Mouse (Mus musculus): ENCODE measurements around the gene Tmem192. TPM values are rescaled to one million over a fixed set of nuclear protein-coding genes. Genes with fewer than 3 reads are reported as not detected.

Tmem192 gene
- polyA plus RNA-seq, 1 experiment = 40.0 TPM

DNA sequence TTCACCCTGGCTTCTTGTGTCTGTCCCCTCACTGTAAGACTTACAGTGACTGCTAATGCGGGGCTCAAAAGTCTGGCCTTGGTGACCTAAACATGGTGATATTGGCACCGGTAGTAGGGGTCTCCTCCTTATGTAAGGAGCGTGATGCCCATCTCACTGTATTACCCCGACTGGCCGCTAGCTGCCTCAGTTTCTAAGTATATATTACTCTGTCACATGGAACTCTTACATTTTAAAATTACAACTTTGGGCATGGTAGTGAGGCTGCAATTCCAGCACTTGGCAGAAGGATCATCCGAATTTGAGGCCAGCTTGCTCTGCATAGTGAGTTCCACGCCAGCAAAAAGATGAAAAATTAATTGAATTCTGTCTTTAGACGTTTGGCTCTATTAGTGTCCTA lies 6.0 kb upstream of the Tmem192 start:
- DNase-seq (ENCODE audit: low read depth in 1 of 2, low spot score in 2 of 2) = no peak
- H3K4me3 ChIP-seq (ENCODE audit: extremely low read depth, insufficient read depth, insufficient read length) = no peak overlapping the region
- no peaks in the 10 kb centered on the region for H3K36me3 ChIP-seq (ENCODE audit: control insufficient read depth, insufficient read depth, low read length)
- TF ChIP-seq CTCF (IDR thresholded peaks at IDR 0.05; ENCODE audit: extremely low read depth, insufficient read depth, insufficient read length, insufficient replicate concordance) = no peak
- TF ChIP-seq POLR2A (IDR thresholded peaks at IDR 0.05; ENCODE audit: low read depth, low read length) = no peak
- no peaks in the 10 kb centered on the region for H3K4me1 ChIP-seq (ENCODE audit: control insufficient read depth, insufficient read depth, insufficient read length)
- H3K27ac ChIP-seq (ENCODE audit: insufficient read depth, low read length) = no peak overlapping the region
- WGBS = 86% methylated on average over 8 of the region's 8 CpGs
- no peaks in the 10 kb centered on the region for H3K27me3 ChIP-seq (ENCODE audit: control insufficient read depth, insufficient read depth, low read length)

DNA sequence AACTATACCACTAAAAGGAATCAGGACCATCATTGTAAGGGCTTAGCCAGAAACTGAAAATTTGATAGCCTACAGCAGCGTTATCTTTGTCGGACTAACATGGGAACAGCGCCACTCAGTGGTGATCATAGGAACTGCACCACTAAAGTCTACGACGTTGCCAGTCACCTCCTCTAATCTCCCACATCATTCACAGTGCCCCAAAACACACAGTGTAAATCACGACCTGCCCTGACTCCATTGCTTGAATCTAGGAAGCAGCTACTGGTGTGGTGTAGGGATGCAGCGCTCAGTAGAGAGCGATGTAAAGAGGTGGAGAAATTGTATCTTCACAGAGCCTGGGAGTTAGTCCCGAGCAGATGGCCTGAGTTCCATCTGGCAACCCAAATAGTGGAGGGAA lies 5.5 kb upstream of the Tmem192 start:
- no peak overlapping the region for H3K27ac ChIP-seq (ENCODE audit: insufficient read depth, low read length)
- no peaks in the 10 kb centered on the region for H3K27me3 ChIP-seq (ENCODE audit: control insufficient read depth, insufficient read depth, low read length)
- TF ChIP-seq CTCF (IDR thresholded peaks at IDR 0.05; ENCODE audit: extremely low read depth, insufficient read depth, insufficient read length, insufficient replicate concordance) = peak; percentile 78; the same call in 1 of the 2 replicates
- no peak for TF ChIP-seq POLR2A (IDR thresholded peaks at IDR 0.05; ENCODE audit: low read depth, low read length)
- H3K4me3 ChIP-seq (ENCODE audit: extremely low read depth, insufficient read depth, insufficient read length) = no peak overlapping the region
- 18% methylated on average over 9 of the region's 9 CpGs for WGBS
- peak; percentile 37 to 68 for DNase-seq (ENCODE audit: low read depth in 1 of 2, low spot score in 2 of 2)
- no peaks in the 10 kb centered on the region for H3K36me3 ChIP-seq (ENCODE audit: control insufficient read depth, insufficient read depth, low read length)
- H3K4me1 ChIP-seq (ENCODE audit: control insufficient read depth, insufficient read depth, insufficient read length) = no peaks in the 10 kb centered on the region; the same call in 1 of the 2 replicates

DNA sequence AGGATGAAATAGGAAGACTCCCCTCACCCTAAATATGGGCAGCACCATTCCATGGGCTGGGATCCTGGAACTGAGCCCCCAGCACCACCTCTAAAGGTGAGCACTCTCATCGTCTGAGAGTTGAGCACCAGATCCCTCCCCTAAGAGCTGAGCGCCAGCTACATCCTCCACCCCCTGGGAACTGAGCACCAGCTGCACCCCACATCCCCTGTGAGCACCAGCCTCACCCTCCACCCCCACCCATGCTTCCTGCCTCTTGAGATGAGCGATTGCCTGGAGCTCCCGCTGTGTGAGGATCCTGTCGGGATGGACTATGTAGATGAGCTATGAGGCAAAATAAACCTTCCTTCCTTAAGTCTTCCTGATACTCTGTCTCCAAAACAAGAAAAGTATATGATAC lies 4.0 kb upstream of the Tmem192 start:
- Histone ChIP-seq H3K4me3 (ENCODE audit: extremely low read depth, insufficient read depth, insufficient read length) (no peak overlapping the region), H3K4me1 (ENCODE audit: control insufficient read depth, insufficient read depth, insufficient read length) (no peaks in the 10 kb centered on the region; the same call in 1 of the 2 replicates), H3K36me3 (ENCODE audit: control insufficient read depth, insufficient read depth, low read length) (no peaks in the 10 kb centered on the region), H3K27me3 (ENCODE audit: control insufficient read depth, insufficient read depth, low read length) (no peaks in the 10 kb centered on the region), H3K27ac (ENCODE audit: insufficient read depth, low read length) (no peak overlapping the region)
- no peak for DNase-seq (ENCODE audit: low read depth in 1 of 2, low spot score in 2 of 2)
- WGBS = 14% methylated on average over 5 of the region's 5 CpGs
- TF ChIP-seq POLR2A (IDR thresholded peaks at IDR 0.05; ENCODE audit: low read depth, low read length) (no peak), CTCF (IDR thresholded peaks at IDR 0.05; ENCODE audit: extremely low read depth, insufficient read depth, insufficient read length, insufficient replicate concordance) (no peak)

DNA sequence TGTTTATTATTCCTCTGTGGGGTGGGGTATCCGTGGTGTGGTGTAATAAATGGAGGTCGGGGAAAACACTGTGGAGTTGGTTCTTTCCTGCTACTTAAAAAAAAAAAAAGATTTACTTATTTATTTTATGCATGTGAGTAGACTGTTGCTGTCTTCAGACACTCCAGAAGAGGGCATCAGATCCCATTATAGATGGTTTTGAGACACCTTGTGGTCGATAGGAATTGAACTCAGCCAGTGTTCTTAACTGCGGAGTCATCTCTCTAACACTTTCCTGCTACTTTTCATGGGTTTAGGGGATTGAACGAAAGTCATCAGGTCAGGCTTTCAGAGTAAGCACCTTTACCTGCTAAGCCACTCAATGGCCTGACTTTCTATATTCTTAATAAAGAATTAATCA lies 2.2 kb upstream of the Tmem192 start:
- no peaks in the 10 kb centered on the region for H3K36me3 ChIP-seq (ENCODE audit: control insufficient read depth, insufficient read depth, low read length)
- no peak overlapping the region for H3K27ac ChIP-seq (ENCODE audit: insufficient read depth, low read length)
- 30% methylated on average over 5 of the region's 5 CpGs for WGBS
- peak in 1 of 2 experiments; percentile 21 for DNase-seq (ENCODE audit: low read depth in 1 of 2, low spot score in 2 of 2)
- TF ChIP-seq CTCF (IDR thresholded peaks at IDR 0.05; ENCODE audit: extremely low read depth, insufficient read depth, insufficient read length, insufficient replicate concordance) = no peak
- no peak for TF ChIP-seq POLR2A (IDR thresholded peaks at IDR 0.05; ENCODE audit: low read depth, low read length)
- H3K27me3 ChIP-seq (ENCODE audit: control insufficient read depth, insufficient read depth, low read length) = no peaks in the 10 kb centered on the region
- H3K4me3 ChIP-seq (ENCODE audit: extremely low read depth, insufficient read depth, insufficient read length) = no peak overlapping the region
- no peaks in the 10 kb centered on the region; the same call in none of the 2 replicates for H3K4me1 ChIP-seq (ENCODE audit: control insufficient read depth, insufficient read depth, insufficient read length)

DNA sequence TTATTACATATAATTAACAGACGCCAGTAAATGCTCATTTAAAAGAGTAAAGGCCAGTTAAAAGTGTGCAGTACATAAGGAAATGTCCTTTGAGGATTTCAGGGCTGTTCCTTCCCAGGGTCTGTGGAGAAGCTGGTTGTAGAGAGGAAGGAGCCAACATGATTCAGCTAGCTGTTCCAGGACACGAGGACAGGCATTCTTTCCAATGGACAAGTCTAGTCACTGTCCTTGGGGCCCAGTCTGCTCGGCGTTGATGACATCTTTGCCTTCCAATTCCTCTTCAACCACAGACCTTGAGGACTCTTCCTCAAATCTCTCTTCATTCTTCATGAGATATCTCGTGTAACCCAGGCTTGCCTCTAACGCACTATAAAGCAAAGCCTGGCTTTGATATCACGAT lies 1.4 kb upstream of the Tmem192 start:
- H3K4me1 ChIP-seq (ENCODE audit: control insufficient read depth, insufficient read depth, insufficient read length) = no peaks in the 10 kb centered on the region; the same call in none of the 2 replicates
- H3K27ac ChIP-seq (ENCODE audit: insufficient read depth, low read length) = no peak overlapping the region
- DNase-seq (ENCODE audit: low read depth in 1 of 2, low spot score in 2 of 2) = no peak
- 65% methylated on average over 7 of the region's 7 CpGs for whole genome bisulfite sequencing
- H3K36me3 ChIP-seq (ENCODE audit: control insufficient read depth, insufficient read depth, low read length) = no peaks in the 10 kb centered on the region
- TF ChIP-seq CTCF (IDR thresholded peaks at IDR 0.05; ENCODE audit: extremely low read depth, insufficient read depth, insufficient read length, insufficient replicate concordance) (no peak), POLR2A (IDR thresholded peaks at IDR 0.05; ENCODE audit: low read depth, low read length) (no peak)
- no peak overlapping the region for H3K4me3 ChIP-seq (ENCODE audit: extremely low read depth, insufficient read depth, insufficient read length)
- no peaks in the 10 kb centered on the region for H3K27me3 ChIP-seq (ENCODE audit: control insufficient read depth, insufficient read depth, low read length)

DNA sequence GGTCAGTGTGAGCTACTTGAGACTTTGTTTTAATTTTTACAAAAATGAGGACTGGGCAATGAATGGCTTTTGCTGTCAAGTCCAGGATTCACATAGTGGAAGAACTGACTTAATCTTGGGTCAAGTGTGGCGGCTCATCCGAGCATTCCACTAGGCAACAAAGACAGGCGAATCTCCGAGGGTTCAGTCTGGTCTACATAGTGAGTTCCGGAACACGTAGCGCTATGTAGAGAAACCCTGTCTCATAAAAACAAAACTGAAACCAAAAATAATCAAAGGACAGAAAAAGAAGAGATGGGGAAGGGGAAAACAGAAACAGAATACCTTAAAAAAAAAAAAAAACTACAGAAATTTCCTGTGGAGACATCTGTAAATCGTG lies 555 bp upstream of the Tmem192 start:
- peak overlapping the region; percentile 87 for H3K27ac ChIP-seq (ENCODE audit: insufficient read depth, low read length)

DNA sequence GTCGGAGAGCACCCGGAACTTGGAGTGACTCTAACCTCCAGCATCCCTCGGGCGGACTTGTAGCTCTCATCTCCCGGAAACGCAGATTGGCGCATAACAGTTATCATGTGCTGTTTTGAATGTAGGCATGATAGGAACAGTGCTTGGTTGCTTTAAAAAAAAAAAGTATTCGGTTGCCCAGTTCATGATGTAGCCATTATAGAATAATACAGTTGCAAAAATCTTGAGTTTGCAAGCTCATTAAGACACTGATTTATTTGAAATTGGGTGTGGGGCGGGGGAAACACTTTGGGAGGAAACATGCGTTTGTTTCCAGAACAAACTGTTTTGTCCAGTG lies 681 bp downstream of the Tmem192 start:
- 7% methylated on average over 10 of the region's 10 CpGs for WGBS
- peak overlapping the region; percentile 74 for H3K4me3 ChIP-seq (ENCODE audit: extremely low read depth, insufficient read depth, insufficient read length)
- H3K27ac ChIP-seq (ENCODE audit: insufficient read depth, low read length) = peak overlapping the region; percentile 97
- H3K4me1 ChIP-seq (ENCODE audit: control insufficient read depth, insufficient read depth, insufficient read length) = no peaks in the 10 kb centered on the region; the same call in none of the 2 replicates
- no peak for DNase-seq (ENCODE audit: low read depth in 1 of 2, low spot score in 2 of 2)
- TF ChIP-seq POLR2A (IDR thresholded peaks at IDR 0.05; ENCODE audit: low read depth, low read length) = no peak
- TF ChIP-seq CTCF (IDR thresholded peaks at IDR 0.05; ENCODE audit: extremely low read depth, insufficient read depth, insufficient read length, insufficient replicate concordance) = no peak
- no peaks in the 10 kb centered on the region for H3K27me3 ChIP-seq (ENCODE audit: control insufficient read depth, insufficient read depth, low read length)
- H3K36me3 ChIP-seq (ENCODE audit: control insufficient read depth, insufficient read depth, low read length) = no peaks in the 10 kb centered on the region

More for the DNA sequence above, 555 bp upstream of the Tmem192 start:
- no peak for TF ChIP-seq CTCF (IDR thresholded peaks at IDR 0.05; ENCODE audit: extremely low read depth, insufficient read depth, insufficient read length, insufficient replicate concordance)
- no peak; the same call in 1 of the 2 replicates for TF ChIP-seq POLR2A (IDR thresholded peaks at IDR 0.05; ENCODE audit: low read depth, low read length)
- Histone ChIP-seq H3K36me3 (ENCODE audit: control insufficient read depth, insufficient read depth, low read length) (no peaks in the 10 kb centered on the region), H3K27me3 (ENCODE audit: control insufficient read depth, insufficient read depth, low read length) (no peaks in the 10 kb centered on the region), H3K4me3 (ENCODE audit: extremely low read depth, insufficient read depth, insufficient read length) (peak overlapping the region; percentile 55), H3K4me1 (ENCODE audit: control insufficient read depth, insufficient read depth, insufficient read length) (no peaks in the 10 kb centered on the region; the same call in none of the 2 replicates)
- DNase-seq (ENCODE audit: low read depth in 1 of 2, low spot score in 2 of 2) = peak; percentile 22 to 33
- WGBS = under 1% methylated on average over 8 of the region's 8 CpGs
